Mouse (Mus musculus): ENCODE data around the gene Pgghg. TPM values are rescaled to one million over a fixed set of nuclear protein-coding genes. Genes with fewer than 3 reads are reported as not detected.

The Pgghg gene
- total RNA-seq, 2 experiments from 2014 or later = 3.9 to 4.0 TPM

- DNase-seq = no peak
These were observed 18.0 kb upstream of the Pgghg start for GRCm38 (mm10) chr7:140923070-140923775.

DNA sequence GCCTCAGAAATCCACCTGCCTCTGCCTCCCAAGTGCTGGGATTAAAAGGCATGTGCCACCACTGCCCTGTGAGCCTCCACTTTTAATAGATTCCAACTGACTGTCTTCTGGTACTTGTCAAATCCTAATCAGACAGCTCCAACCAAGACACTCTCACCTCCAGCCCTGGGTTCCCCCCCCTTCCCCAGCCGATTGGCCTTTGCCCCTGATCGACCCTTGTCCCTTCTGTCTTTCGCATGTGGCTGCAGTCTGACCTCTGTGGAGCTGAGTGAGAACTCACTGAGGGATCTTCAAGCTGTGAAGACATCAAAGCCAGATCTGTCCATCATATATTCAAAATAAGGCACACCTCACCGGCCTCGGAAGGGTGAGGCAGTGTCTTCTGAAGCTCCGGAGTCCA is 14.0 kb upstream of the Pgghg start:
- DNase-seq = no peak

DNA sequence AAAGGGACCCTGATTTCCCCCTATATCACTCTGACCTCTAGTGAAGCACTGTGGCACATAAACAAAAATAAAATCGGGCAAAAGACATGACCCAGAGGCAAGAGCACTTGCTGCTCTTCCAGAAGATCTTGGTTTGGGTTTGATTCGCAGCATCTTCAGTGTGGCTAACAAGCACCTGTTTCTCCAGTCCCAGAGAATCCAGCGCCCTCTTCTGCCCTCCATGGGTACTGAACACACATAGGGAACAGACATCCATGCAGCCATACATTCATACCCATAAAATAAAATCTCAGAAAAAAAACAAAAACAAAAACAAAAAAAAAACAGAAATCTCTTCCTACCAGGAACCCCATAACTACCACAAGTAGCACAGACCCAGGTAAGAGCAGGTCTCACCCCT is 2.8 kb upstream of the Pgghg start:
- DNase-seq = no peak

DNA sequence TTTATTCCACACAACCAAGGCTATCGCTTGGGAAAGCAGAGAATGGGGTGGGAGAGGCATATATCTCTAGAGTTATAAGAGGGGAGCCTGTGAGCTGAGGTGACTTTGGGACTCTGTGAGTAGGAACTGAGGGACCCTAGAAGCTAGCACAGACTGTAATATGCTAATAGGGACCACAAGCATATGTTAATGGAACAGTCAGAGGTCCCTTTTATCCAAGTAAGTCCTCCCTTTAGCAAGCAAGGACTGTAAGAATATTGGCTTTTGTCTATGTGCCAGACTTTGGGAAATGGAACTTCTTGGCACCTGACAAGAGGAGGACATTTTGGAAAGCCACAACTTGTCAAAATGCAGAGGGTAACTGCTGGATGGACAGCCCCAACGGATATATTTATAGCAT is 2.3 kb upstream of the Pgghg start:
- DNase-seq = no peak

DNA sequence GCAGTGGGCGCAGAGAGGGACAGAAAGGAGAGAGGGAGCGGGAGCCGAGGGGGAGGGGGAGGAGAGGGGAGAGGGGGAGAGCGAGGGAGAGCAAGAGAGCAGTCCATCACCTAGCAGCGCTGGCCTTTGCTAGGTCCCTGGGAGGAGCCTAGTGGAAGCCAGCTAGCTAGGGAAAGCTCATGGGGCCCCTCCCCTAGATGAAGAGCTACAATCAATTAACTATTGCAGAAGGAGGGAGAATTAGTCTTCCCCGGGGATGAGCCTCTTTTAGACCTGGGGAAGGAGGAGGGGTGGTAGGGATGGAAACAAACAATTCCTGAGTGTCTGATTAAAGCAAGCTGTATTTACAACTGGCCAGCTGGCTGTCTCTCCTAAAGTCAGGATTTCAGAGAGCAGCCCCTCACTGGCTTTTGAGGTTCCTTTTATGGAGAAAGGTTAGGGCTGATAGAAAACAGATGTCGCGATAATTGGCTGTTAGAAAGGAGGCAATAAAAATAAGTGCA is 1.5 kb upstream of the Pgghg start:
- DNase-seq = no peak

DNA sequence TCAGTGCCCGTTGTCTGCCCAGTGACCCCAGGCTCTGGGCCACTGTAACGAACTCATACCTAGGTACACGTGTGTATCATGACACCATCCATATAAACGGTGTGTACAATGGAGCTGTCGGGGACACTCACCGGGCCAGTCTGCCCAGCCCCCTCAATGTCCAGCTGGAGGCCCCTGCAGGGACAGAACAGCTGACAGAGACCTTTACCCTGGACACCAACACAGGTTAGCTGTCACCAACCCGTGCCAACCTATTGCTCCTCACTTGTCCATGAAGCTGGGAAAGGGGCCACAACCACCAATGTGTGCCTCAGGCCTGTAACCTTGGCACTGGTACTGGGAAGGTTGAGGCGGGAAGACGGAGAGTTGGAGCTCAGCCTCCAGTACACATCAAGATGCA is 1.1 kb downstream of the Pgghg start:
- DNase-seq = no peak

DNA sequence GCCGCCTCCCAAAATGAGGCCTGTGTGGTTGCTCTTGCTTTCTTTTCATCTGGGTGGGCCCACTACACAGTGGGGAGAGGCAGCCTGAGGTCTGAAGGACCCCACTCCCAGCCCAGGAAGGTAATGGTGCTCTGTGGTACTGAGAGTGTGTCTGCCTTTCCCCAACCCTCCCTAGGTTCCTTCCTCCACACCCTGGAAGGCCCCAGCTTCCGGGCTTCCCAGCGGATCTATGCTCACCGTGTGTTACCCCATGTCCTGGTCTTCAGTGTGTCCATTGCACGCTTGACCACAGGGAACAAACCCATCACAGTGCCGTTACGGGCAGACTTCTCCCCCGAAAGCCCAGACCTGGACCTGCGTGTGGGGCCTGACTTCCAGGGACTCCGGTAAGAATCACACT is 1.6 kb downstream of the Pgghg start:
- DNase-seq = no peak

DNA sequence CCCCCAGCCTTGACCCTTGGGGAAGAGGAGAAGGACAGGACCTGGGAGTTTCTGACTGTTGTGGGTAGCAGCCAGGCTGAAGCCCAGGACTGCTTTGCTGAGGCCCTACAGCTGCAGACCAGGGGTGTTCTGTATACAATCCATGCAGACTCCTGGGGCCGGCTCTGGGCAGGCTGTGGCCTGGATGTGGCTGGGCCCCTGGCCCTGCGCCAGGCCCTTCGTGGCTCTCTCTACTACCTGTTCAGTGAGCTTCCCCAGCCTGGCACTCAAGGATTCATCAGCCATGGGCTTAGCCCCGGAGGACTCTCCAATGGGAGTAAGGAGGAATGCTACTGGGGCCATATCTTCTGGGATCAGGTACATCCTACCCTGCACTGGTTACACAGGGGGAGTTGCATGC is 2.2 kb downstream of the Pgghg start:
- DNase-seq = no peak

DNA sequence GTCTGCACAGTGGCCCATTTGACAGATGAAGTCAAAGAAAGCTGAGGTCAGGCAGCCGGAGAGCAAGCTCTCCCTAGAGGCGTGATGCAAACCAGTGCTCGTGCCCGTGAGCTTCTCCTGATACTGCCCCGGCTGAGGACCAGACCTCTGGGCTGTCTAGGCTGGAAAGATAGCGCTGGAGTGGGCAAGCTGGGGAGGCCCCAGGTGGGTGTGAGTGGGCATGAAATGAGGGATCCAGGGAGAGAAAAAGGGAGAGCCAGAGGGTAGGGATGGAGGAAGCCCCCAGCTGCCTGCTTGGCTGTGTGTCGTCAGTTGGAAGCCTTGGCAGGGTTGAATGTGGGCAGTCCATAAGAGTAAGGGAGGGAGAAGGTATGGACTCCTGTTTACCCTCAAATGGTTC is 3.0 kb downstream of the Pgghg start:
- no peak for DNase-seq

DNA sequence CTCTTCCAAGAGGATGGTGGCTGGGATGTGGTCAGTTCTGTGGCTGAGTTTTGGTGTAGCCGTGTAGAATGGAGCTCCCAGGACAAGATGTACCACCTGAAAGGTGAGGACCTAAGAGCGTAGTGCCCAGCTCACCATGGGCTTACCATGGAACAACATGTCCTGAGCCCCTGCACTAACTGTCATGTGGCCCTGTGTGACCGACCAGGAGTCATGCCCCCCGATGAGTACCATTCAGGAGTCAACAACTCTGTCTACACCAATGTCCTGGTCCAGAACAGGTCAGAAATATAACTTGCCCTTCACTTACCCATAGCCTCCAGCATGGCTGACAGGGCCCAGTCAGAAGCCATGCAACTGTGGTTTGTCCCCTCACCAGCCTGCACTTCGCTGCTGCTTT is 4.1 kb downstream of the Pgghg start:
- DNase-seq = no peak

DNA sequence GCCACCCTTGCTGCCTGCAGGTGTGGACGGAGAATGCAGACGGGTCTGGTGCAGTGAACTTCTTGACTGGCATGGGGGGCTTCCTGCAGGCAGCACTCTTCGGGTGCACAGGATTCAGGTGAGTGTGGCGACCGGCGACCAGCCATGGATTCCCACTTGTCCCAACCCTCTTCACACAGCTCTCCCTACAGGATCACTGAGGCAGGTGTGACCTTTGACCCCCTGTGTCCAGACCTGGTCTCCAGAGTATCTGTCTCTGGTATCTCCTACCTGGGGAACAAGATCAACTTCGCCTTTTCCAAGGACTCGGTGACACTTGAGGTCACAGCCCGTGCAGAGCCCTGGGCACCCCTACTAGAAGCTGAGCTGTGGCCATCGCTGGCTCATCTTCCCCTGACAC is 5.1 kb downstream of the Pgghg start:
- DNase-seq = no peak

DNA sequence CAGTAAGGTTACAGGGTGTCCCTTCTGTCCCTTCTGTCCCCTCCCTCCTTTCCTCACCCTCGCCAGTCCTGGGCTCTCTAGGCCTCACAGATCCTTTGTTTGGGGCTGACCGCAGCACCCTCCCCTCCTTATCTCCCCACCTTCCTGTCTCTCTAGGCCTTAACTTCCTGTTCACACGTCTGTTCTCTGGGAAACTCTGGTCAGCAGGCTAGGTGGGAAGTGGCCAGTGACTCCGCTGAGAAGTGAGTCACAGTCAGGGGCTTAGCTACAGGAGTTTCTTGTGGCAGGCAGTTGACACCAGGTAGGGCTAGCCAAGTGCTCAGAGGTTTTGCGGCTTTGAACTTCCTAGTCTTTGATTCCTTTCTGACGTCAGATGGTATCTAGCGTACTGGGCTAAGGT is 5.8 kb downstream of the Pgghg start:
- no peak for DNase-seq

GRCm38 (mm10) chr7:140948161-140948560 is 7.0 kb downstream of the Pgghg start:
- DNase-seq = no peak

DNA sequence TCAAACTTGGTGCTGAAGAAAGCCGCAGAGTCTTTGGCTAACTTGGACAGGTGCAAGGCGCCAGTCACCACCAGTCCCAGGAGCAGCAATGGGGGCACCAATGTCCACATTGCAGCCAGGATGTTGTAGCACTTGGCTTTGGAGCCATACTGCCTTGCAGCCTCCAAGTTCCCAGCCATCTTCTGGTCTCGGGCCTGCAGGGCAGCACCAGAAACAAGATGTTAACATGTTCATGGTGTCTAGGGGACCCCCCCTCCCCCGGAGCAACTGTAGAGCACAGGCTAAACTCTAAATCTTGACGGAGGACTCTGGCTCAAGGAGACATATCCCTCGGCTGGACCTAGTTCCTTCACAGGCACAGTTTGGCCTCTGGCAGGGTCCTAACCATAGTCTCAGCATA is 8.1 kb downstream of the Pgghg start:
- DNase-seq = no peak

- DNase-seq = no peak
These were observed 8.8 kb downstream of the Pgghg start, which contains the start of gene Ifitm5 for GRCm38 (mm10) chr7:140949824-140950530. Gene Ifitm5 (minus strand): TSS chr7:140950291.

- DNase-seq = no peak
These were observed 9.9 kb downstream of the Pgghg start for GRCm38 (mm10) chr7:140951051-140951450.

DNA sequence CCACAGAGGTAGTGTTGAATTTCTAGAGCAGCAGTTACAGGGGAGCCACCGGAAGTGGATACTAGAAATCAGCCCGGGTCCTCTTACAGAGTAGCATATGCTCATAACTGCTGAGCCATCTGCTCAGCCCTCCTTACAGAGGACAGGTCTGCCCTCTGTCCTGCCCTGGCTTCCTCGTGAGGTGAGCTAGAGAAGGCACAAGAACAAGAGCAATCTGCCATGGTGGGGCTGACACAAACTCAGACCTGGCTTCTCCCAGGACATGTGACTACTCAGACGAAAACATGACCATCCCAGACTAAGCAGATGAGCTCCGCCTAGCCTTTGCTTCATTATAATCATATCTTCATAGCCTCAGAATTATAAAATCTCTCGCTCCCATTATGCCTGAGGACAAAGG is 10.6 kb downstream of the Pgghg start:
- DNase-seq = no peak

GRCm38 (mm10) chr7:140952441-140952840 is 11.2 kb downstream of the Pgghg start:
- DNase-seq = no peak

DNA sequence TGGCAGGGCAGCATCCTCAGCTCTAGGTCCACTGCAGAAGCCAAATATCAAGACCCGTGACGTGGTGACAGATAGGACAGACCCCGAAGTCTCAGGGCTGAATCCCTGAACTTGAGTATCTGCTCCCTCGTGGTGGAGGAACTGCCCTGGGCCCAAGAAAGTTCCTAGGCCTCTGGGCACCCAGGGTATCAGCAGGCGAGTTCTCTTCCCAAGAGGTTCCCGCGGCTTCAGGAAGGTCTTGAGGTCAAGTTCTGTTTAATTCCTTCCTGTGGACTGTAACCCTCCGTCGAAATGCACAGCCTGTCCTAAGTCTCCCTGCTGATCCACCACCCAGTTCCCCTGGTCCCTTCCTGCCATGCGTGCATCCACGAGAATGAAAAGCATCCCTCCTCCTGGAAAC is 11.9 kb downstream of the Pgghg start:
- no peak for DNase-seq

DNA sequence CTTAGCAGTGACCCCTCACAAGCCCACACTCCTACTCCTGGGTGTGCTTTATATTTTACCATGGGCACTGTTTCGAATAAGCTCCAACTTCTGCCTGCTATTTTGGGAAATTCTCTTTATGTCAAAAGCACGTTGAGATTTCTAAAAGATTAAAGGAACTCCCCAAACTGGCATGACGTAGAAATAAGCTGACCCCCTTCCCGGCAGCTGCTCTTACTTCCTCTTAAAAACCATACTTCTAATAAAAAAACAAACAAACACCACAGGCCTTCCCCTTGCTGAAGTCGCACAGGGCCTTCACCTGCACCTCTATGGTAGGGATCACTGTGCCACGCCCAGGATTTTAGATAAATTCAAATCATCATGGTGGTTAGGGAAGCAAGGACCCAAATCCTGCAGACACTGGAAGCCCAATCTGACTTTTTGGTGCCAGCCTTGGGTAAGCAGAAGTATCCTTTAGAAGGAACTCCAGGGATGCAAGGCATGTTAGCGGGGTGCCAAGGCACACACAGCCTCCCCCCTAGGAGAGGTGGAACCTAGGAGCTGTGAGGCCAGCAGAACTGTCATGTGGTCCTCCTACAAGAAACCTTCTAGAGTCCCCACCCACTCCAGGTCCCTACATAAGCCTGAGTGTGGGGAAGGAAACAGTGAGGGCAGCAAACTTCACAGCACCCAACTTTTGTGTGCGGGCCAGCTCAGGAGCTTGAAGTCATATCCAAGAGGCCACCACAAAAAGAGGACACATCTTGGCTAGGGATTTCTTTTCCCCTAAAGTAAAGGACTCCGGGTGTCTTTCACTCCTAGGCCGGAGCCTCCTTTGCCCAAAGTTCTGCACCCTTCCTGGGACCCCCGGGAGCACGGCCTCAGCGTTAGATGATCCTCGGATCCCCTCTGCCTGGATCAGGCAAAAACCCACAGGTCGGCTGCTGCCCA is 12.9 kb downstream of the Pgghg start:
- DNase-seq = no peak

DNA sequence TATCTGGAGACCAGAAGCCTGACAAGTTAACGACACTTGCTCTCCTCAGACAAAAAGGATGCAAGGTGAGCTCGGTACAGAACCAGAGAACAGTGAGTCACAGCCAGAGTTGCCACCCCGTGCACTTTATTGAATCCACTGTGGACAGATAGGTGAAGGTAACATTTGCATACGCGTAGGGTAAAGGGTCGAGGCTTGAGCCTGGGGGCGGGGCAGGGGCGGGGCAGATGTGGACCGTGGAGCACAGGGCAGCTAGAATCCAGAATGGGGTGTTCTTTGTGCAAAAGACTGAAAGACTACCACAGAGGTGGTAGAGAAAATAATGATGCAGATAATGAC is 13.5 kb downstream of the Pgghg start:
- no peak for DNase-seq

- no peak for DNase-seq
These were observed 14.2 kb downstream of the Pgghg start for GRCm38 (mm10) chr7:140955342-140955741.

All from layer of hippocampus, postnatal 36 days (tissue).